Mouse (Mus musculus) embryonic facial prominence, embryonic 15.5 days (tissue): ENCODE data around the gene Fndc1. TPM values are rescaled to one million over a fixed set of nuclear protein-coding genes. Genes with fewer than 3 reads are reported as not detected.

Source experiments
- ATAC-seq: fragments of 200-750 bp; cut with Nextera tagmentation; 2 replicates; pipeline ENCODE4 v1.8.0; 2017; ENCODE audit warnings: low read depth, moderate TSS enrichment; ENCODE audit not compliant: insufficient number of reproducible peaks, low FRiP score, low TSS enrichment
- H3K27ac ChIP-seq: fragments of 300-500 bp; sonication (generic); replicated peaks from 2 replicates; pipeline ENCODE4 v1.5.1; 2015; ENCODE audit warnings: mild to moderate bottlenecking, inconsistent platforms
- H3K27me3 ChIP-seq: fragments of 300-500 bp; sonication (generic); 2 replicates; pipeline ENCODE4 v1.6.1; 2015; ENCODE audit warnings: inconsistent platforms
- H3K36me3 ChIP-seq: fragments of 300-500 bp; sonication (generic); 2 replicates; pipeline ENCODE4 v1.6.1; 2015; ENCODE audit warnings: mild to moderate bottlenecking, inconsistent platforms
- H3K4me1 ChIP-seq: fragments of 300-500 bp; sonication (generic); 2 replicates; pipeline ENCODE4 v1.6.1; 2015; ENCODE audit warnings: inconsistent platforms
- H3K4me2 ChIP-seq: fragments of 300-500 bp; sonication (generic); replicated peaks from 2 replicates; pipeline ENCODE4 v1.6.1; 2015; ENCODE audit warnings: mild to moderate bottlenecking, inconsistent platforms
- H3K4me3 ChIP-seq: fragments of 300-500 bp; sonication (generic); replicated peaks from 2 replicates; pipeline ENCODE4 v1.5.1; 2015; ENCODE audit warnings: mild to moderate bottlenecking, inconsistent platforms
- H3K9ac ChIP-seq: fragments of 300-500 bp; sonication (generic); 2 replicates; pipeline ENCODE4 v1.6.1; 2015; ENCODE audit warnings: inconsistent platforms
- H3K9me3 ChIP-seq: fragments of 300-500 bp; sonication (generic); replicated peaks from 2 replicates; pipeline ENCODE4 v1.6.1; 2016; ENCODE audit warnings: inconsistent platforms
- WGBS: fragments of 180-500 bp; shearing (Covaris S2); methylation state at CpG from one replicate; pipeline ENCODE4 v1.1.7; 2015; 5-methylcytosine and 5-hydroxymethylcytosine counted together
- polyA plus RNA-seq: library from polyadenylated mRNA; unstranded; fragments of >200 nt; fragmentation: Nextera tagmentation; extraction: Ambion mirVana; gene quantifications from 2 replicates; pipeline ENCODE4 v1.2.1, GENCODE M21; 2015

Fndc1 gene
- polyA plus RNA-seq, 1 experiment from 2014 or later: 51.6 TPM

- H3K4me1 ChIP-seq: peaks cover 6% of the 10 kb centered on the region; the same call in 1 of the 2 replicates
- no peak overlapping the region for H3K4me2 ChIP-seq
- no peak overlapping the region for H3K4me3 ChIP-seq
- no peaks in the 10 kb centered on the region for H3K9me3 ChIP-seq
- no peak overlapping the region for H3K9ac ChIP-seq
- no peak overlapping the region for H3K27ac ChIP-seq
- 60% methylated on average over 8 of the region's 8 CpGs for WGBS
- H3K36me3 ChIP-seq: no peaks in the 10 kb centered on the region
- no peaks in the 10 kb centered on the region for H3K27me3 ChIP-seq
- no peak for ATAC-seq
Measured at GRCm38 (mm10) chr17:7860845-7861360, 33.8 kb upstream of the Fndc1 start.

GRCm38 (mm10) chr17:7857658-7858057, 30.6 kb upstream of the Fndc1 start:
- Histone ChIP-seq H3K36me3 (no peaks in the 10 kb centered on the region), H3K9me3 (no peaks in the 10 kb centered on the region), H3K9ac (no peak overlapping the region), H3K4me3 (no peak overlapping the region), H3K4me2 (no peak overlapping the region), H3K4me1 (peaks cover 6% of the 10 kb centered on the region; the same call in 1 of the 2 replicates), H3K27ac (no peak overlapping the region), H3K27me3 (no peaks in the 10 kb centered on the region)
- 74% methylated on average over 6 of the region's 6 CpGs for WGBS
- no peak for ATAC-seq

GRCm38 (mm10) chr17:7855851-7856250, 28.7 kb upstream of the Fndc1 start:
- no peak overlapping the region for H3K9ac ChIP-seq
- H3K4me1 ChIP-seq: peaks cover 11% of the 10 kb centered on the region; the same call in 1 of the 2 replicates
- no peak overlapping the region for H3K4me2 ChIP-seq
- H3K36me3 ChIP-seq: no peaks in the 10 kb centered on the region
- no peak overlapping the region for H3K27ac ChIP-seq
- H3K9me3 ChIP-seq: no peaks in the 10 kb centered on the region
- WGBS: 61% methylated on average over 8 of the region's 8 CpGs
- no peak for ATAC-seq
- no peak overlapping the region for H3K4me3 ChIP-seq
- no peaks in the 10 kb centered on the region for H3K27me3 ChIP-seq

- no peak for ATAC-seq
- H3K4me3 ChIP-seq: no peak overlapping the region
- H3K9me3 ChIP-seq: no peaks in the 10 kb centered on the region
- H3K4me2 ChIP-seq: no peak overlapping the region
- no peaks in the 10 kb centered on the region for H3K27me3 ChIP-seq
- no peaks in the 10 kb centered on the region for H3K36me3 ChIP-seq
- H3K27ac ChIP-seq: no peak overlapping the region
- no peak overlapping the region for H3K9ac ChIP-seq
- peaks cover 16% of the 10 kb centered on the region; the same call in 1 of the 2 replicates for H3K4me1 ChIP-seq
- 23% methylated on average over 4 of the region's 4 CpGs for WGBS
Measured at GRCm38 (mm10) chr17:7851979-7852378, 24.9 kb upstream of the Fndc1 start.

- 58% methylated on average over 9 of the region's 9 CpGs for WGBS
- Histone ChIP-seq H3K4me1 (peaks cover 13% of the 10 kb centered on the region; the same call in 1 of the 2 replicates), H3K27me3 (no peaks in the 10 kb centered on the region), H3K4me2 (no peak overlapping the region), H3K27ac (no peak overlapping the region), H3K9ac (no peak overlapping the region), H3K36me3 (no peaks in the 10 kb centered on the region), H3K4me3 (no peak overlapping the region), H3K9me3 (no peaks in the 10 kb centered on the region)
- no peak for ATAC-seq
Measured at GRCm38 (mm10) chr17:7851527-7851926, 24.4 kb upstream of the Fndc1 start.

- H3K4me2 ChIP-seq: no peak overlapping the region
- H3K27ac ChIP-seq: no peak overlapping the region
- H3K27me3 ChIP-seq: no peaks in the 10 kb centered on the region
- no peaks in the 10 kb centered on the region for H3K36me3 ChIP-seq
- no peak overlapping the region for H3K4me3 ChIP-seq
- WGBS: 41% methylated on average over 6 of the region's 6 CpGs
- no peak overlapping the region for H3K9ac ChIP-seq
- no peaks in the 10 kb centered on the region for H3K9me3 ChIP-seq
- ATAC-seq: no peak
- peaks cover 12% of the 10 kb centered on the region; the same call in 1 of the 2 replicates for H3K4me1 ChIP-seq
Measured at GRCm38 (mm10) chr17:7850246-7850645, 23.1 kb upstream of the Fndc1 start.

GRCm38 (mm10) chr17:7840505-7841290, 13.6 kb upstream of the Fndc1 start:
- 55% methylated on average over 12 of the region's 12 CpGs for WGBS
- Histone ChIP-seq H3K9ac (no peak overlapping the region), H3K36me3 (no peaks in the 10 kb centered on the region), H3K27ac (0 out of 2 replicates have a peak overlapping the region, but pooled peaks have one; percentile 28), H3K4me3 (no peak overlapping the region), H3K27me3 (no peaks in the 10 kb centered on the region), H3K9me3 (no peaks in the 10 kb centered on the region), H3K4me1 (no peaks in the 10 kb centered on the region), H3K4me2 (no peak overlapping the region)
- peak; percentile 39; the same call in 1 of the 2 replicates for ATAC-seq

GRCm38 (mm10) chr17:7827586-7827985, 484 bp upstream of the Fndc1 start:
- Histone ChIP-seq H3K9ac (no peak overlapping the region), H3K9me3 (no peaks in the 10 kb centered on the region), H3K27ac (no peak overlapping the region), H3K4me2 (peak overlapping the region; percentile 97), H3K36me3 (no peaks in the 10 kb centered on the region), H3K27me3 (peaks cover 37% of the 10 kb centered on the region), H3K4me1 (peaks cover 22% of the 10 kb centered on the region), H3K4me3 (peak overlapping the region; percentile 57)
- ATAC-seq: no peak
- WGBS: 11% methylated on average over 16 of the region's 16 CpGs

GRCm38 (mm10) chr17:7825416-7825815, 1.7 kb downstream of the Fndc1 start:
- Histone ChIP-seq H3K27ac (no peak overlapping the region), H3K27me3 (peaks cover 37% of the 10 kb centered on the region), H3K36me3 (no peaks in the 10 kb centered on the region), H3K4me2 (peak overlapping the region; percentile 97), H3K4me3 (peak overlapping the region; percentile 57; the same call in 1 of the 2 replicates), H3K9ac (no peak overlapping the region), H3K9me3 (no peaks in the 10 kb centered on the region), H3K4me1 (peaks cover 26% of the 10 kb centered on the region)
- WGBS: 42% methylated on average over 9 of the region's 9 CpGs
- ATAC-seq: no peak

- H3K27me3 ChIP-seq: peaks cover 18% of the 10 kb centered on the region
- peaks cover 13% of the 10 kb centered on the region for H3K4me1 ChIP-seq
- H3K9ac ChIP-seq: no peak overlapping the region
- no peak overlapping the region for H3K4me3 ChIP-seq
- H3K27ac ChIP-seq: no peak overlapping the region
- 17% methylated on average over 17 of the region's 17 CpGs for WGBS
- 0 out of 2 replicates have a peak overlapping the region, but pooled peaks have one; percentile 22 for H3K4me2 ChIP-seq
- ATAC-seq: no peak
- no peaks in the 10 kb centered on the region for H3K36me3 ChIP-seq
- no peaks in the 10 kb centered on the region for H3K9me3 ChIP-seq
Measured at GRCm38 (mm10) chr17:7821553-7822186, 5.4 kb downstream of the Fndc1 start.

- Histone ChIP-seq H3K4me3 (no peak overlapping the region), H3K4me1 (peaks cover 7% of the 10 kb centered on the region; the same call in 1 of the 2 replicates), H3K4me2 (no peak overlapping the region), H3K9me3 (no peaks in the 10 kb centered on the region), H3K27ac (no peak overlapping the region), H3K36me3 (no peaks in the 10 kb centered on the region), H3K9ac (no peak overlapping the region), H3K27me3 (peaks cover 9% of the 10 kb centered on the region)
- ATAC-seq: no peak
- 84% methylated on average over 7 of the region's 7 CpGs for WGBS
Measured at GRCm38 (mm10) chr17:7820176-7820575, 6.9 kb downstream of the Fndc1 start.
